Mouse (Mus musculus): ENCODE measurements at regions not wholly inside any gene's neighbourhood (a gene's known extent, or its start where the extent isn't known, plus 50 kb on each side); places are given as distances from the start of the nearest gene placed in this dataset.

GRCm38 (mm10) chr16:93145617-93146016 is 319.7 kb upstream of the Runx1 start:
- 70% methylated on average over 3 of the region's 3 CpGs for WGBS
- TF ChIP-seq CTCF (IDR thresholded peaks at IDR 0.05): no peak
- ATAC-seq (ENCODE audit: low FRiP score): no peak
- Histone ChIP-seq H3K27me3 (ENCODE audit: insufficient read depth, low read length) (no peaks in the 10 kb centered on the region), H3K4me2 (ENCODE audit: low read depth, low read length, poor library complexity, severe bottlenecking) (no peak overlapping the region), H3K4me1 (ENCODE audit: insufficient read depth, low read length) (no peaks in the 10 kb centered on the region), H3K27ac (ENCODE audit: low read depth, low read length) (no peak overlapping the region), H3K4me3 (ENCODE audit: low read depth, low read length) (no peak overlapping the region), H3K9me3 (ENCODE audit: low read length) (no peaks in the 10 kb centered on the region), H3K9ac (replicated peaks; ENCODE audit: low read length, poor library complexity, severe bottlenecking) (no peak overlapping the region), H3K36me3 (ENCODE audit: insufficient read depth, low read length) (no peaks in the 10 kb centered on the region)
- no peak for DNase-seq (ENCODE audit: low spot score)

- Histone ChIP-seq H3K4me1 (ENCODE audit: insufficient read depth, low read length) (no peaks in the 10 kb centered on the region), H3K36me3 (ENCODE audit: insufficient read depth, low read length) (no peaks in the 10 kb centered on the region), H3K27ac (ENCODE audit: low read depth, low read length) (no peak overlapping the region), H3K9me3 (ENCODE audit: low read length) (no peaks in the 10 kb centered on the region), H3K4me3 (ENCODE audit: low read depth, low read length) (no peak overlapping the region), H3K9ac (replicated peaks; ENCODE audit: low read length, poor library complexity, severe bottlenecking) (no peak overlapping the region), H3K4me2 (ENCODE audit: low read depth, low read length, poor library complexity, severe bottlenecking) (no peak overlapping the region), H3K27me3 (ENCODE audit: insufficient read depth, low read length) (no peaks in the 10 kb centered on the region)
- 93% methylated on average over 5 of the region's 5 CpGs for WGBS
- ATAC-seq (ENCODE audit: low FRiP score) (no peak), DNase-seq (ENCODE audit: low spot score) (no peak)
- TF ChIP-seq CTCF (IDR thresholded peaks at IDR 0.05): no peak
These were observed 318.1 kb upstream of the Runx1 start for GRCm38 (mm10) chr16:93144033-93144432.

GRCm38 (mm10) chr16:93143164-93143563 is 317.2 kb upstream of the Runx1 start:
- Histone ChIP-seq H3K9me3 (ENCODE audit: low read length) (no peaks in the 10 kb centered on the region), H3K4me3 (ENCODE audit: low read depth, low read length) (no peak overlapping the region), H3K9ac (replicated peaks; ENCODE audit: low read length, poor library complexity, severe bottlenecking) (no peak overlapping the region), H3K4me2 (ENCODE audit: low read depth, low read length, poor library complexity, severe bottlenecking) (no peak overlapping the region), H3K4me1 (ENCODE audit: insufficient read depth, low read length) (no peaks in the 10 kb centered on the region), H3K36me3 (ENCODE audit: insufficient read depth, low read length) (no peaks in the 10 kb centered on the region), H3K27me3 (ENCODE audit: insufficient read depth, low read length) (no peaks in the 10 kb centered on the region), H3K27ac (ENCODE audit: low read depth, low read length) (no peak overlapping the region)
- WGBS: 54% methylated on average over 10 of the region's 10 CpGs
- peak; percentile 23 for DNase-seq (ENCODE audit: low spot score)
- no peak for TF ChIP-seq CTCF (IDR thresholded peaks at IDR 0.05)
- ATAC-seq (ENCODE audit: low FRiP score): no peak

- no peaks in the 10 kb centered on the region for H3K27me3 ChIP-seq (ENCODE audit: insufficient read depth, low read length)
- peak; percentile 15 for DNase-seq (ENCODE audit: low spot score)
- 70% methylated on average over 6 of the region's 6 CpGs for WGBS
- H3K27ac ChIP-seq (ENCODE audit: low read depth, low read length): no peak overlapping the region
- TF ChIP-seq CTCF (IDR thresholded peaks at IDR 0.05): no peak
- no peak overlapping the region for H3K4me2 ChIP-seq (ENCODE audit: low read depth, low read length, poor library complexity, severe bottlenecking)
- H3K9me3 ChIP-seq (ENCODE audit: low read length): no peaks in the 10 kb centered on the region
- H3K36me3 ChIP-seq (ENCODE audit: insufficient read depth, low read length): no peaks in the 10 kb centered on the region
- H3K4me3 ChIP-seq (ENCODE audit: low read depth, low read length): no peak overlapping the region
- no peak overlapping the region for H3K9ac ChIP-seq (replicated peaks; ENCODE audit: low read length, poor library complexity, severe bottlenecking)
- ATAC-seq (ENCODE audit: low FRiP score): no peak
- H3K4me1 ChIP-seq (ENCODE audit: insufficient read depth, low read length): no peaks in the 10 kb centered on the region
These were observed 316.0 kb upstream of the Runx1 start for GRCm38 (mm10) chr16:93141967-93142366.

GRCm38 (mm10) chr16:93140535-93141110 is 314.7 kb upstream of the Runx1 start:
- Histone ChIP-seq H3K27me3 (ENCODE audit: insufficient read depth, low read length) (no peaks in the 10 kb centered on the region), H3K9ac (replicated peaks; ENCODE audit: low read length, poor library complexity, severe bottlenecking) (no peak overlapping the region), H3K9me3 (ENCODE audit: low read length) (no peaks in the 10 kb centered on the region), H3K4me2 (ENCODE audit: low read depth, low read length, poor library complexity, severe bottlenecking) (no peak overlapping the region), H3K4me1 (ENCODE audit: insufficient read depth, low read length) (no peaks in the 10 kb centered on the region), H3K36me3 (ENCODE audit: insufficient read depth, low read length) (no peaks in the 10 kb centered on the region), H3K27ac (ENCODE audit: low read depth, low read length) (no peak overlapping the region), H3K4me3 (ENCODE audit: low read depth, low read length) (no peak overlapping the region)
- DNase-seq (ENCODE audit: low spot score) (peak; percentile 46), ATAC-seq (ENCODE audit: low FRiP score) (no peak)
- WGBS: 65% methylated on average over 15 of the region's 15 CpGs
- no peak for TF ChIP-seq CTCF (IDR thresholded peaks at IDR 0.05)

GRCm38 (mm10) chr16:93137249-93137648 is 311.3 kb upstream of the Runx1 start:
- H3K4me3 ChIP-seq (ENCODE audit: low read depth, low read length): no peak overlapping the region
- TF ChIP-seq CTCF (IDR thresholded peaks at IDR 0.05): peak; percentile 65
- no peaks in the 10 kb centered on the region for H3K27me3 ChIP-seq (ENCODE audit: insufficient read depth, low read length)
- H3K9me3 ChIP-seq (ENCODE audit: low read length): no peaks in the 10 kb centered on the region
- WGBS: 64% methylated on average over 1 of the region's 1 CpGs
- no peak overlapping the region for H3K9ac ChIP-seq (replicated peaks; ENCODE audit: low read length, poor library complexity, severe bottlenecking)
- H3K4me1 ChIP-seq (ENCODE audit: insufficient read depth, low read length): no peaks in the 10 kb centered on the region
- DNase-seq (ENCODE audit: low spot score) (peak; percentile 51), ATAC-seq (ENCODE audit: low FRiP score) (no peak)
- H3K36me3 ChIP-seq (ENCODE audit: insufficient read depth, low read length): no peaks in the 10 kb centered on the region
- H3K4me2 ChIP-seq (ENCODE audit: low read depth, low read length, poor library complexity, severe bottlenecking): no peak overlapping the region
- no peak overlapping the region for H3K27ac ChIP-seq (ENCODE audit: low read depth, low read length)
